Mouse (Mus musculus): ENCODE measurements at regions not wholly inside any gene's neighbourhood (a gene's known extent, or its start where the extent isn't known, plus 50 kb on each side); places are given as distances from the start of the nearest gene placed in this dataset.

DNA sequence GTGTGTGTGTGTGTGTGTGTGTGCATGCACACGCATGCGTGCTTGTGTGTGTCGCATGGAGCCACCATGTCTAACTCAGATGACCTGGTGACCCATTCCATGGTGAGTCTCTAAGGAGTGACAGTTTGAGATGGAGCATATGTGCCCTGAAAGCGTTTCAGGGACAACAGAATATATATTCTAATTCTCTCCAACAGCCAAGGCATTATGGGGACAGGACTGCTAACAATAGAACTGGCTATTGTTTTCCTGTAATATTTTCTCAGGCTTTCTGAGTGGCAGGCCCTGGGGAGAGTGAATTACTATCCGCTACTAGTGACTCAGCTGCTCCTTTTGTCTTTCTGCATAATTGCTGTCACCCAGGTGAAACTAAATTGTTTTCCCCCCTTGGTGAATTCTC, 898.7 kb upstream of the Lcorl start:
- no peaks in the 10 kb centered on the region for H3K9me3 ChIP-seq (ENCODE audit: control insufficient read depth, low read length)

DNA sequence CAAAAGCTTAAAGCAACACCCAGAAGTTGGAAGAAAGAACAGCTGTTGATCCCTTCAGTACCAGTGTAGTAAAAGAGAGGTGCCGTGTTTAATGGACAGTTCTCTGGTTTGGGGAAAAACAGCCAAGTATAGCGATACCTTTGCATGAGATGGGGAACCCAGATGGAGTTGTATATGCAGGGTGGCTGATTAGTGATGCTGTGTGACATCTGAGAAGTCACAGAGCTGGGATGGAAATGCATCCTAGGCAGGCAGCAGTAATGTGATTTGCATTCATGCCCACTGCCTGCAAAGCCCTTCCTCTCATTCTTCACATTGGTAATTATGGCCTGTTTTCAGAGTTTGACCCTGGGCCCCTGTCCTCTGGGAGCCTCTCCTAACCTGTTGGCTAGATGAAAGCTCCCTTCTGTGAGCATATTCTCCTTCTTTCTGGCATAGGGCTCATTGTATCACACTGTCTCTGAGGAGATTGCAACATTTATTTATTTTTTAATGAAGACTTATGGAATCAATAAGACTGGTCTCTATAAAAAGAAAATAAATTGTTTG, 882.7 kb upstream of the Lcorl start:
- 86% methylated on average over 2 of the region's 2 CpGs for WGBS
- Histone ChIP-seq H3K4me2 (no peak overlapping the region), H3K4me3 (ENCODE audit: low read depth, low read length) (no peak overlapping the region), H3K27me3 (replicated peaks; ENCODE audit: control insufficient read depth, insufficient read depth, low read length) (no peaks in the 10 kb centered on the region), H3K4me1 (replicated peaks; ENCODE audit: control insufficient read depth, insufficient read depth, low read length) (no peaks in the 10 kb centered on the region), H3K9ac (ENCODE audit: low read depth, low read length) (no peak overlapping the region), H3K36me3 (ENCODE audit: control insufficient read depth, insufficient read depth, low read length) (no peaks in the 10 kb centered on the region), H3K9me3 (ENCODE audit: control insufficient read depth, low read length) (no peaks in the 10 kb centered on the region), H3K27ac (ENCODE audit: low read depth, low read length) (no peak overlapping the region)
- DNase-seq (ENCODE audit: low spot score): no peak
- no peak for ATAC-seq (replicated peaks; ENCODE audit: low FRiP score)

More for the DNA sequence above, 898.7 kb upstream of the Lcorl start:
- ATAC-seq (replicated peaks; ENCODE audit: low FRiP score) (no peak), DNase-seq (ENCODE audit: low spot score) (no peak)
- H3K27me3 ChIP-seq (replicated peaks; ENCODE audit: control insufficient read depth, insufficient read depth, low read length): no peaks in the 10 kb centered on the region
- H3K4me2 ChIP-seq: no peak overlapping the region
- H3K27ac ChIP-seq (ENCODE audit: low read depth, low read length): no peak overlapping the region
- 74% methylated on average over 5 of the region's 5 CpGs for WGBS
- H3K36me3 ChIP-seq (ENCODE audit: control insufficient read depth, insufficient read depth, low read length): no peaks in the 10 kb centered on the region
- H3K4me1 ChIP-seq (replicated peaks; ENCODE audit: control insufficient read depth, insufficient read depth, low read length): no peaks in the 10 kb centered on the region
- no peak overlapping the region for H3K4me3 ChIP-seq (ENCODE audit: low read depth, low read length)
- no peak overlapping the region for H3K9ac ChIP-seq (ENCODE audit: low read depth, low read length)

DNA sequence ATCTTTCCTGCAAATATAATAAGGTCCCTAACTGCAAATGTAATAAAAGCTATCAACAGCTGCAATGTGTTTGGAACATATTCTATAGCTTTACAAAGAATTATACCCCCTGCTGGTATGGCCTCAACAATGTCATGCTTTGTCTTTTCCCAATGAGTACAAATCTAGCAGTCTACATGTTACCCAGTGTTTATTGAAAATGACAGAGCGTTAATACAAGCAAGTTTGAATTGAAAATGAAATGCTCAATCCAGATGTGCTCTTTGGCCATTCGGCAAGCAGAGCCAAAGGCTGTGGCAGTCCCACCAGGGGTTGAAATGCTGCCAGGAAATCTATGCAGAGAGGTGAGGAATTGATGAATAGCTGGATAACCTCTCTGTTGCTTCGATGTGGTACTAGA, 875.1 kb upstream of the Lcorl start:
- H3K4me2 ChIP-seq: no peak overlapping the region
- ATAC-seq (replicated peaks; ENCODE audit: low FRiP score) (no peak), DNase-seq (ENCODE audit: low spot score) (no peak)
- H3K4me1 ChIP-seq (replicated peaks; ENCODE audit: control insufficient read depth, insufficient read depth, low read length): no peaks in the 10 kb centered on the region
- no peak overlapping the region for H3K4me3 ChIP-seq (ENCODE audit: low read depth, low read length)
- no peaks in the 10 kb centered on the region for H3K27me3 ChIP-seq (replicated peaks; ENCODE audit: control insufficient read depth, insufficient read depth, low read length)
- no peaks in the 10 kb centered on the region for H3K36me3 ChIP-seq (ENCODE audit: control insufficient read depth, insufficient read depth, low read length)
- no peak overlapping the region for H3K9ac ChIP-seq (ENCODE audit: low read depth, low read length)
- WGBS: 85% methylated on average over 3 of the region's 3 CpGs
- H3K9me3 ChIP-seq (ENCODE audit: control insufficient read depth, low read length): no peaks in the 10 kb centered on the region
- H3K27ac ChIP-seq (ENCODE audit: low read depth, low read length): no peak overlapping the region

DNA sequence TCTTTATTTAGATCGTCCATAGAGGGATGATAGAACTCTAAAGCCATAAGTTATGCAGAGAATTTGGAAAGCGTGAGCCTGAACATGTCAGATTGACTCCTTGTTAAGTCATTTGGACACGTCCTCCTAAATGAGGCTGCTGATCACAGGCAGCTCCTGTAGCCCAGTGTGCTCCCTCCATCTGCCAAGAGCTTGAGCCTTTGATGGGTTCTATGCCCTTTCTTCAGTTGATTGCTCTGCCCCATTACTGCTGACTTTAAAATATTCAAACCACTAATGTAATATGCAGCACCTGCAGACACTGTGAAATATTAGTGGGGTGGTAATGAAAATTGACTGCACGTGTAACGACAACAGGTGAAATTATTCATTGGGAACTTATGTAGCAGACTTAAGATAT, 874.6 kb upstream of the Lcorl start:
- ATAC-seq (replicated peaks; ENCODE audit: low FRiP score): no peak
- WGBS: 81% methylated on average over 5 of the region's 5 CpGs

DNA sequence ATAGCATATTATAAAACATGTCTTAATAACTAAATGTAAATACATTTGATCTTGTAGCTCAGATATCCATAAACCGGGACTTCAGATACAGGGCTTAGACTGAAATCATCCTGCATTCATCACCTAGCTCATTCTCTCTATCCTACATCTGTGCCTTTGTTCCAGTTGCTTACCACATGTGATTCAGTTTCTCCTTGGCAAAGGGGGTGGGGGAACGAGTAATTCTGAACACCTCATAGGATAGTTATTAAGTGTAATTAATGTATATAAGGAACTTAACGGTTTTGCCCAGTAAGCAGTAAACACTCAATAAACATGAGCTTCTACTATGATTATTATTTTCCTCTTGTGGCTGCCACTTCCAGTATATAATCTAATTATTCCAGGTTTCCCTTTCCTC, 873.9 kb upstream of the Lcorl start:
- H3K4me3 ChIP-seq (ENCODE audit: low read depth, low read length): no peak overlapping the region
- H3K4me1 ChIP-seq (replicated peaks; ENCODE audit: control insufficient read depth, insufficient read depth, low read length): no peaks in the 10 kb centered on the region
- WGBS: 83% methylated on average over 3 of the region's 3 CpGs
- no peak overlapping the region for H3K27ac ChIP-seq (ENCODE audit: low read depth, low read length)
- H3K36me3 ChIP-seq (ENCODE audit: control insufficient read depth, insufficient read depth, low read length): no peaks in the 10 kb centered on the region
- no peak overlapping the region for H3K4me2 ChIP-seq
- no peaks in the 10 kb centered on the region for H3K27me3 ChIP-seq (replicated peaks; ENCODE audit: control insufficient read depth, insufficient read depth, low read length)
- H3K9me3 ChIP-seq (ENCODE audit: control insufficient read depth, low read length): no peaks in the 10 kb centered on the region
- no peak overlapping the region for H3K9ac ChIP-seq (ENCODE audit: low read depth, low read length)
- no peak for ATAC-seq (replicated peaks; ENCODE audit: low FRiP score)
- DNase-seq (ENCODE audit: low spot score): no peak

More for the DNA sequence above, 874.6 kb upstream of the Lcorl start:
- DNase-seq (ENCODE audit: low spot score): no peak
- H3K27ac ChIP-seq (ENCODE audit: low read depth, low read length): no peak overlapping the region
- no peak overlapping the region for H3K9ac ChIP-seq (ENCODE audit: low read depth, low read length)
- H3K36me3 ChIP-seq (ENCODE audit: control insufficient read depth, insufficient read depth, low read length): no peaks in the 10 kb centered on the region
- no peak overlapping the region for H3K4me2 ChIP-seq
- H3K27me3 ChIP-seq (replicated peaks; ENCODE audit: control insufficient read depth, insufficient read depth, low read length): no peaks in the 10 kb centered on the region
- H3K4me3 ChIP-seq (ENCODE audit: low read depth, low read length): no peak overlapping the region
- no peaks in the 10 kb centered on the region for H3K9me3 ChIP-seq (ENCODE audit: control insufficient read depth, low read length)
- no peaks in the 10 kb centered on the region for H3K4me1 ChIP-seq (replicated peaks; ENCODE audit: control insufficient read depth, insufficient read depth, low read length)

DNA sequence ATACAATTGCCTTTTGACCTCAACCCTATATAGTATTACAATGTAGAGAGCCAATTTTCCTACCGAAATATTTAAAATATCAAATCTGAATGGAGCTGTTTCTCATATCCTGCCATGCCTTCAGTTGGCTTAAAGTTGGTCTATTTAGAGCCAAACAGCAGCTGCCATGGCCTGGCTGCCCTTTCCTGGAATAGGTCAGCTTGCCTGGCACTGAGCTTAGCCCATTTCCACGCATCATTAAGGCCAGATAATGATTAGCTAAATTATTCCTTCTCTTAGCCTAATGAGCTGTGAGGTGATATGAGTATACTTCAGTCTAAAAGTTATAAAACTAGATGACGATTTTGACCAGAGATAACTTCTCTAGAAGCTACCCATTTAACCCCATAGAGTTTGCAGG, 852.2 kb upstream of the Lcorl start:
- Histone ChIP-seq H3K27ac (ENCODE audit: low read depth, low read length) (no peak overlapping the region), H3K27me3 (replicated peaks; ENCODE audit: control insufficient read depth, insufficient read depth, low read length) (no peaks in the 10 kb centered on the region), H3K4me3 (ENCODE audit: low read depth, low read length) (no peak overlapping the region), H3K9ac (ENCODE audit: low read depth, low read length) (no peak overlapping the region), H3K9me3 (ENCODE audit: control insufficient read depth, low read length) (no peaks in the 10 kb centered on the region; the same call in 1 of the 2 replicates), H3K4me1 (replicated peaks; ENCODE audit: control insufficient read depth, insufficient read depth, low read length) (no peaks in the 10 kb centered on the region), H3K4me2 (no peak overlapping the region), H3K36me3 (ENCODE audit: control insufficient read depth, insufficient read depth, low read length) (no peaks in the 10 kb centered on the region)
- ATAC-seq (replicated peaks; ENCODE audit: low FRiP score): no peak
- 77% methylated on average over 3 of the region's 3 CpGs for WGBS
- DNase-seq (ENCODE audit: low spot score): no peak

DNA sequence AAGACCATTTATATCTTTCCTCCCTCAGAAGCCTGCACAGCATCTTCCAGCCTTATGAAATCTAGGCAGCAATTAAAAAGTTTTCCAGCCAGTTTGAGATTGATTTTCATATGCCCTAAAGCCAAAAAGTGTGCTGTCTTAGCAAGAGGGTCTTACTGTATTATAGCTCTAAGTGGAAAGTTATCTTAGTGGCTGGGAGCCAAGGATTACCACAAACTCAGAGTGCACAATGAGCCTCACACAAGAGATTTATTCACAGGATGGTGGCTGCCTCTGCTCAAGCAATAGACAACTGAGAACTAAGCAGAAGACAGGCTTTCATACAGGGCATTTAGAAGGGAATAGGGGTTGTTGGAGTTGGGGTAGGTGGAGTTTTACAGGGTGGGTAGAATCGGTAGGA, 850.4 kb upstream of the Lcorl start:
- no peaks in the 10 kb centered on the region for H3K4me1 ChIP-seq (replicated peaks; ENCODE audit: control insufficient read depth, insufficient read depth, low read length)
- 67% methylated on average over 1 of the region's 1 CpGs for WGBS
- H3K4me2 ChIP-seq: no peak overlapping the region
- H3K36me3 ChIP-seq (ENCODE audit: control insufficient read depth, insufficient read depth, low read length): no peaks in the 10 kb centered on the region
- H3K4me3 ChIP-seq (ENCODE audit: low read depth, low read length): no peak overlapping the region
- no peak overlapping the region for H3K27ac ChIP-seq (ENCODE audit: low read depth, low read length)
- DNase-seq (ENCODE audit: low spot score) (no peak), ATAC-seq (replicated peaks; ENCODE audit: low FRiP score) (no peak)
- no peaks in the 10 kb centered on the region for H3K27me3 ChIP-seq (replicated peaks; ENCODE audit: control insufficient read depth, insufficient read depth, low read length)
- no peaks in the 10 kb centered on the region; the same call in 1 of the 2 replicates for H3K9me3 ChIP-seq (ENCODE audit: control insufficient read depth, low read length)
- no peak overlapping the region for H3K9ac ChIP-seq (ENCODE audit: low read depth, low read length)

DNA sequence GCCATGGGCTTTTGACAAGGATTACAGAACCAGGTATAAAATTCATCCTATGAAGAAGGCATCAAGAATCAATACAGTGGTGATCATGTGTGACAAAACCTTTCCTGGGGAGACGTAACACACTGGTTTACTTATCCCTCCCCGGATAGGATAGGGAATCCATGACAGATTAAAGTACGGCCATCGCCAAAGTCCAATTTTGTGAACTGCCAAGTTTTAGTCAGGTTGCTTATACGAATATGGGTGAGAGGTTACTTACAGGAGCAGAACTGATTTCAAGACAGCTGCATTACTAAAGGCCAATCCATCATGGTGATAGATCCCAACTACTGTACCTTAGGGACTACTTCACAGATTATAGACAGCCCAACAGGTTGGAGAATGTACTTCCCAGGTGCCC, 849.6 kb upstream of the Lcorl start:
- H3K4me3 ChIP-seq (ENCODE audit: low read depth, low read length): no peak overlapping the region
- H3K9me3 ChIP-seq (ENCODE audit: control insufficient read depth, low read length): no peaks in the 10 kb centered on the region; the same call in 1 of the 2 replicates
- H3K9ac ChIP-seq (ENCODE audit: low read depth, low read length): no peak overlapping the region
- no peak overlapping the region for H3K27ac ChIP-seq (ENCODE audit: low read depth, low read length)
- H3K4me1 ChIP-seq (replicated peaks; ENCODE audit: control insufficient read depth, insufficient read depth, low read length): no peaks in the 10 kb centered on the region
- DNase-seq (ENCODE audit: low spot score) (no peak), ATAC-seq (replicated peaks; ENCODE audit: low FRiP score) (no peak)
- H3K27me3 ChIP-seq (replicated peaks; ENCODE audit: control insufficient read depth, insufficient read depth, low read length): no peaks in the 10 kb centered on the region
- no peaks in the 10 kb centered on the region for H3K36me3 ChIP-seq (ENCODE audit: control insufficient read depth, insufficient read depth, low read length)
- no peak overlapping the region for H3K4me2 ChIP-seq
- WGBS: 82% methylated on average over 5 of the region's 5 CpGs

DNA sequence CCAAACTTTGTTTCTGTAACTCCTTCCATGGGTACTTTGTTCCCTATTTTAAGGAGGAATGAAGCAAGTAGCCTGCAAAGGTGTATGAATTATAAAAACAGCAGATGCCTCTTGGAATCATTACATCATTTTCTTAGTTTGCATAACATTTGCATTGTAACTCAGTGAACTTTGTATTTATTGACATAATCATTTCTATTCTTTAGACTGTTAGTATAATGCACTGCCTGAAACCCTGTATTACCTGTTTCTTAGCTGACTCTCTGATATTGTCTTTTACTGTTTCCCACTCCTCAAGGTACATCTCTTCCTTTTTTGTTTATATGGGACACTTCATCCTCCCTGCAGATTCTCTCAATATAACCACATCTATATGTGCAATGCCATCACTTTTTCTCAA, 820.6 kb upstream of the Lcorl start:
- DNase-seq (ENCODE audit: low spot score) (no peak), ATAC-seq (replicated peaks; ENCODE audit: low FRiP score) (no peak)
- Histone ChIP-seq H3K4me3 (ENCODE audit: low read depth, low read length) (no peak overlapping the region), H3K4me2 (no peak overlapping the region), H3K27ac (ENCODE audit: low read depth, low read length) (no peak overlapping the region), H3K9me3 (ENCODE audit: control insufficient read depth, low read length) (no peaks in the 10 kb centered on the region), H3K27me3 (replicated peaks; ENCODE audit: control insufficient read depth, insufficient read depth, low read length) (no peaks in the 10 kb centered on the region), H3K9ac (ENCODE audit: low read depth, low read length) (no peak overlapping the region), H3K4me1 (replicated peaks; ENCODE audit: control insufficient read depth, insufficient read depth, low read length) (no peaks in the 10 kb centered on the region), H3K36me3 (ENCODE audit: control insufficient read depth, insufficient read depth, low read length) (no peaks in the 10 kb centered on the region)

All from liver, embryonic 11.5 days (tissue).